Mouse (Mus musculus) liver (tissue): ENCODE data around the gene Rapgef1.

Experiments used
- DNase-seq: peaks from one replicate; pipeline ENCODE4 v3.0.0-alpha.2; 2020; ENCODE audit warnings: mixed read lengths

Rapgef1 gene

GRCm38 (mm10) chr2:29619484-29620300, at the start of gene Rapgef1:
TSS of gene Rapgef1 (plus strand) at chr2:29619720.
- DNase-seq, result peak; percentile 83

GRCm38 (mm10) chr2:29571921-29572700, 47.4 kb upstream of the Rapgef1 start:
- DNase-seq, result no peak

GRCm38 (mm10) chr2:29572811-29573427, 46.6 kb upstream of the Rapgef1 start:
- no peak for DNase-seq

- peak; percentile 74 for DNase-seq
Measured at GRCm38 (mm10) chr2:29573591-29573990, 45.9 kb upstream of the Rapgef1 start.

- no peak for DNase-seq
Measured at GRCm38 (mm10) chr2:29574187-29574586, 45.3 kb upstream of the Rapgef1 start.

- DNase-seq, result peak; percentile 71
Measured at GRCm38 (mm10) chr2:29582415-29582814, 37.1 kb upstream of the Rapgef1 start.

- DNase-seq, result no peak
Measured at GRCm38 (mm10) chr2:29586017-29586702, 33.4 kb upstream of the Rapgef1 start.

GRCm38 (mm10) chr2:29588006-29588405, 31.5 kb upstream of the Rapgef1 start:
- DNase-seq, result no peak

- DNase-seq, result no peak
Measured at GRCm38 (mm10) chr2:29589266-29589665, 30.3 kb upstream of the Rapgef1 start.

GRCm38 (mm10) chr2:29591626-29592025, 27.9 kb upstream of the Rapgef1 start:
- DNase-seq, result no peak

- DNase-seq, result no peak
Measured at GRCm38 (mm10) chr2:29592537-29592936, 27.0 kb upstream of the Rapgef1 start.

GRCm38 (mm10) chr2:29603930-29604329, 15.6 kb upstream of the Rapgef1 start:
- DNase-seq, result peak; percentile 68

GRCm38 (mm10) chr2:29605591-29605990, 13.9 kb upstream of the Rapgef1 start:
- DNase-seq, result no peak

GRCm38 (mm10) chr2:29606460-29606859, 13.1 kb upstream of the Rapgef1 start:
- no peak for DNase-seq

GRCm38 (mm10) chr2:29617341-29617740, 2.2 kb upstream of the Rapgef1 start:
- DNase-seq, result no peak

GRCm38 (mm10) chr2:29618926-29619483, 515 bp upstream of the Rapgef1 start:
- no peak for DNase-seq

GRCm38 (mm10) chr2:29620301-29620827, 844 bp downstream of the Rapgef1 start:
- DNase-seq, result peak; percentile 43

GRCm38 (mm10) chr2:29621163-29621562, 1.6 kb downstream of the Rapgef1 start:
- DNase-seq, result no peak

- no peak for DNase-seq
Measured at GRCm38 (mm10) chr2:29621636-29622035, 2.1 kb downstream of the Rapgef1 start.

GRCm38 (mm10) chr2:29622126-29623005, 2.8 kb downstream of the Rapgef1 start:
- no peak for DNase-seq
